Mouse (Mus musculus) megakaryocyte-erythroid progenitor cell, adult 5-6 weeks (primary cell): ENCODE results near the gene Tmem91. TPM values are rescaled to one million over a fixed set of nuclear protein-coding genes. Genes with fewer than 3 reads are reported as not detected.
"Not testable (repeated sequence)": the region's sequence is repeated elsewhere in the genome, so short reads cannot be mapped to it uniquely, and the experiment has no call there.

ENCODE experiments used
- ATAC-seq: replicated peaks from 2 replicates; pipeline ENCODE4 v1.8.0; 2016; ENCODE audit warnings: mild to moderate bottlenecking, inconsistent platforms; ENCODE audit not compliant: severe bottlenecking, poor library complexity, low FRiP score, low TSS enrichment
- total RNA-seq, 2 experiments: library from RNA; stranded (forward) in 1 of 2; stranded (reverse) in 1 of 2; fragments of 200-1000, 215-1000 nt in 1 of 2; fragments of >200 nt in 1 of 2; fragmentation: Nextera tagmentation in 1 of 2; gene quantifications; 2 replicates each; pipeline ENCODE4 v1.2.3; 2014 to 2017

Tmem91 gene
- total RNA-seq (2014; fragmentation: Nextera tagmentation), result 2.2 TPM in 1 of 2 replicates, not detected in the other
- total RNA-seq (2017), result not detected in 2 replicates

DNA sequence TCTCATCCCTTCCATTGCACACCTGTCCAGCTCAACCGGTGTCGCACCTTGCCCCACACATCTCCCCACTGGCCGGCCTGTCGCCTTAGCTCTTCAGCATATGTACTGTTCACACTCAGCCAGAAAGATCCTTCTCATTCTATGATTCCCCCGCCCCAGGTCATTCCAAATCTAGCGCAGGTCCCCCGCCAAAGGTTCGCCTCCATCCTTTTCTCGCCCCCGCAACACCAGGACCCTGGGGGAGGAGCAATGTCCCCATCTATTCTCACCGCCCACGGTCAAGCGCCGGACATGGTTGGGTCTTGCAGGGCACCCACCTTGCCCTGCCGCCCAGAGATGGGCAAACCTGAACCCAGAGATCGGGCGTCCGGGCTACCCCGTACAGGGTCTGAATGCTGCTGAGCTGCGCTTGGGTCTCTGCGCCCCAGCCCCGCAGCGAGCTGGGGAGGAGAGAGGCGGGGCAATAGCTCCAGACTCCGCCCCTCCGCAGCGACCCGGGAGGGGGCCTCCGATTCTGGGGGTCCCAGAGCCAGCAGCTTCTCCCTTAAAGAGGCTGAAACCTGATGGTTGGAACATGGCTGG, at the start of gene Tmem91:
TSS of gene Tmem91 (minus strand) at position 448 of the 582 bp plus-strand sequence.
- peak; percentile 46; the same call in 1 of the 2 replicates for ATAC-seq

DNA sequence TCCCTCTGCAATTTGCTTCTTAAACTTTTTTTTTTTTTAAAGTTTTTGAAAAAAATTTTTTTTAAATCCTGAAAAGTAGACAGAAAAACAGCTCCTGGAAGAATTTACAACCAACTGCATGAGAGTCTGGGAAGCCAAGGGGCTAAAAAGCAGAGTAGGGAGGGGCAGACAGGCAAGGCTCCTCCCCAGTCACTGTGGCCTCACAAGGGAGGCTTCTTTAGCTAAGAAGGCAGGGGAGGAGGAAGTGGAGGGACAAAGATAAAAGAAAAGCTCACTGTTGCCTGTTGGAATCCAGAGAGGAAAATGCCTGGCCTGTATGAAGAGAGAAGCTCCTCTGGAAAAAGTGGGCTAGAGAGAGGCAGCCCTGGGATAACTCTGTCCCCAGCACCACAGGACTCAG, 46.8 kb upstream of the Tmem91 start:
- ATAC-seq, result not testable (repeated sequence)

DNA sequence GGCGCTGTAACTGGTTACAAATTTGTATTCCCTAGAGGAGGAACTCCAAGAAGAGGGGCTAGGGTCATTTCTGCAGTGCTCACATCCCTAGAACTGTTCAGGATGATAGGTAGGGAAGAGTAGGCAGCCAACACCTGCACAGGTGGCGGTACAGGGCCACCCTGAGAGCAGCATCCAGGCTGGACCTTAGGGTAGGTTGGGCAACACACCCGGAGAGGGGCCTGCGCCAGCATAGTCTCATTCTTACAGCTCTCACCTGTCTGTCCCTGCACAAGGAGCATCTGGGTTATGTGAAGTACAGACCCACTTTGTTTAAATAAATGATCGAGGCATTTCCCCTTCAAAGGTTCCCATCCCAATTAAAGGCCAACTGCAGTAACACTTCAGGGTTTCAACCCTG, 45.8 kb upstream of the Tmem91 start:
- no peak for ATAC-seq

DNA sequence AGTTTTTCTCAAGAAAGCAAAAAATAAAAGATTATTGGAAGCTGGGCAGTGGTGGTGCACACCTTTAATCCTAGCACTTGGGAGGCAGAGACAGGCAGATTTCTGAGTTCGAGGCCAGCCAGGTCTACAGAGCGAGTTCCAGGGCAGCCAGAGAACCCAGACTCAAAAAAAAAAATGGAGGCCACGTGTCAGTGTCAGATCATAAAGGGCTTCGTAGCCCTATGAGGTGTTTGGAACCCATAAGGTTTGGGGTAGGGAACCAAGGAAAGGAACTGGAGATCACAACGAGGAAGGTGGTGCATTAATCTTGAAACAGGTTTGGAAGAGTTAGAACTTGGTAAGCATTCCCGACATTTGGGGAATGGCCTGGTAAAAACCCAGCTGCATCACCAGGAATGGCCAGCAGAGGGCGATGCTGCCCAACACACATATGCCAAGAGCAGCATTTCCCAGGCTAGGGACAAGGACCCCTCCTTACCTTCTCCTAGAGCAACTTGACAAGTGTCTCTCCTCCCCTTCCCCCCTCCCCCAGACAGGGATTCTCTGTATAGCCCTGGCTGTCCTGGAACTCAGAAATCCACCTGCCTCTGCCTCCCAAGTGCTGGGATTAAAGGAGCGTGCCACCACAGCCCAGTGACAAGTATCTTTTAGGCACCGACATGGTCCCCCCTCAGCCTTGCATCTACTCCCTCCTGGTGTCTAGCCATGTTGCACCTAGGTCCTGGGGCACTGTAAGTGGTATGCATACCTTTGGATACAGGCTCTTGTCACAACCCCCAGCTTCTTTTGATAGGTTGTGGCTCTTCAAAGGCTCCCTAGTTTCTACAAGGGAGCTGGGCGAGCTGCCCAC, 45.0 kb upstream of the Tmem91 start:
- ATAC-seq, result no peak

- peak; percentile 57 for ATAC-seq
These were observed 43.9 kb upstream of the Tmem91 start, which contains the start of gene Ccdc97 for GRCm38 (mm10) chr7:25718788-25719417. Gene Ccdc97 (minus strand): TSS chr7:25719088.

DNA sequence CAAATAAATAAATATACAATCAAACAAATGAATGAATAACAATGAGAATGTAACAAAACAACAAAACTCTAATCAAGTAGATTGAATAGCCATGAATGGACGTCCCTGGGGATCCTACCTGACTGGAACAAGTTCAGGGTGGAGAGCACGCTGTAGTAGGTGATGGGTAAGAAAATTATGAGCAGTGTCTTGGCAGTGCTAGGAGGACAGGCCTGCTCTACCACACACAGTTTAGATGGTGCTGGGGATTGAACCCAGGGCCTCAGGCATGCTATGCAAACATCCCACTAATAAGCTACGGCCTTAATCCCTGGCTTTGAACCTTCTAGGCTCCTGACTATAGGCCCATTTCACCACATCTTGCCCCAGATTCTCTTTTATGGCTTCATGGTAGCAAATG, 42.5 kb upstream of the Tmem91 start:
- ATAC-seq, result no peak

DNA sequence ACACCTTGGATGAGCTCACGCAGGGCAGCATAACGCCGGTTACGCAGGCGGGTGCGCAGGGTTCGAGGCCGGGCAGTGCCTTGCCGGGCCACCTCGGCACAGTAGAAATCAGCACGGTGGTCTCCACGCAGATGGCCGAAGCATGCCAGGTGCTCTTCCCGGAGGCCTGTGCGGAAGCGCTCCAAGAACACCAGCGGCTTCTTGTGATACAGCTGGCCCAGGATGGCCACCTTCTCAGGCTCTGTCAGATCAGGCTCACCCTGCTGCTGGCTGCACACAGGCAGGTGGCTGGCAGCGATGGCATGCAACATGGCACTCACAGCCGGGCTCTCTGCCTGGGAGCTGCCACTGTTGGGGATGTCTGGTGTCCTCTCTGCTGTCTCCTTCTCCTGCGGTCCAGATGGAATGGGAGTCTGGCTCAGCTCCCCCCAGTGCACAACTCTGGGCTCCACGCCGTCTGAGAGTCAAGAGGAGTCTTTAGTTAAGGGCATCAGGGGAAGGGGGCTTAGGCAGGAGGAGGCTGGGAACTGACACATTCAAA, 40.8 kb upstream of the Tmem91 start:
- no peak for ATAC-seq

- no peak for ATAC-seq
These were observed 39.6 kb upstream of the Tmem91 start for GRCm38 (mm10) chr7:25714581-25714980.

DNA sequence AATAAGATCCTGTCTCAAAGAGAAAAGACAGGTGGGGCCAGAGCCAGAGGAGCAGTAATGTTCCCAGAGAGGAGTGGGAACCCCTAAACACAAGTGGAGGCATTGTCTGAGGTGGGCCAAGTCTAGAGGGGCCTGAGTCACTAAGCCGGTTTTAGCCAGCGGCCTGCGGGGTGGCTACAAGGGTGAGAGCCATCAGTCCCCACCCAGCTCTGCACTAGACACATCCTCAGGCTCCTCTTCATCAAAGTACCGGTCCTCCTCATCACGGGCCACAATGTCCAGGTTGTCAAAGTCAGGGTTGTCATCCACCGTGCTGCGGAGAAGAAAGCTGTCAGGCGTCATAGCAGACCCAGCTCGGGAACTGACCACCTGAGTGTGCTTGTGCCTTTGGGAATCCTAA, 37.8 kb upstream of the Tmem91 start:
- ATAC-seq, result no peak

DNA sequence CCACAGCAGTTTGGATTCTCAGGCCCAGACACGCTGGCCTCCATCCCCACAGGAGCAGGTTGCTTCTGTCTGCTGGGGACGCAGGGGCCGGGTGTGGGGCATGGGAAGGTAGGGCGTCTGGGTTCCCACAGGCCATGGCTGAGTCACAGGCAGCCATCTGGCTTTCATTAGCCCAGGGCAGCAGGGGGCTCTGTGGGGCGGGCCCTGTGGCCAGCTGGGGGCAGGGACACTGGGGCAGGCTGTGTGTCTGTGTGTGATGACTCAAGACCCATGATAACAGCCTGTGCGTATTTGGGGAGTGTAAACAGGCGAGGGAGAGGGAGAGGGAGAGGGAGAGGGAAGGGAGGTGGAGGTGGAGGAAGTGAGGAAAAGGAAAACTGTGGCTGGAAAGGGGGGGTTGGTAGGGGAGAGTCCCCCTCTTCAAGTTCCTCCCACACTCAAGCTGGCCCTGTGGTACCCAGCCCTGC, 36.8 kb upstream of the Tmem91 start:
- ATAC-seq, result peak; percentile 42; the same call in 1 of the 2 replicates

DNA sequence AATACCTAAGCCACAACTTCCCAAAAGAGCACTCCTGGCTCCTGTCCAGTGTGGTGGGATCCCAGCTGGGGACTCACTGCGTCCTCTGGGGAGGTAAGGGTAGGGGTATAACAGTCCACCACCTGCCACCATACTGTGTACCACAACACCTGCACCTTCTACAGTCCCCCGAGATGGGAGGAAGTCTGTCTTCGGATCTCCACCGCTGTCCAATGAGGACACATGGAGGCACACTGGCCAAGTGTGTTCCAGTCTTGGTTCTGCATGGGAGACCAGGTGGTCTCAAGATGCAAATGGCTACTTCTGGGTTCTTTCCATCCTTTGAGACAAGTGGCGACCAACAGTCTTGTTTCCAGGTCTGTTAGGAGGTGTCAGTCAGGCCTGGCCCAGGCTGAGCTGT, 36.2 kb upstream of the Tmem91 start:
- no peak for ATAC-seq

- ATAC-seq, result no peak
These were observed 35.7 kb upstream of the Tmem91 start for GRCm38 (mm10) chr7:25710519-25711130.

DNA sequence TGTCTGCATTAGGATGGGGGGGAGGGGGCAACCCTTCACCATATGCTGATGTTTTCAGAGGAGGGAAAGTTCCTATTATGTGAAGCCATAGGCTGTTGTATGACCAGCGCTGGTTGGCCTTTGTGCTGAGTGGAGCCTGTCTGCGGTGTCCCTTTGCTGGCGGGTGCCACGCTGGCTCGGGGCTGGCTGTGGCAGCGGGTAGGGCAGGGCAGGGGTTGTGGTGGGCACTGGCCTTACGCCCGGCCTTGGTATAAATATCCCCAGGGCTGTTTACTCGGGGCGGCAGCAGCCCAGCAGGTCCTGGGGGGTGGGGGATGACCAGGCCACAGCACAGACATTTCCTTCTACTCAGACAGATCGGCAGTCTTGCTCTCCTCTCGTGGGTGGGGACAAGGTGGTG, 35.0 kb upstream of the Tmem91 start:
- peak; percentile 21 for ATAC-seq

- no peak for ATAC-seq
These were observed 32.8 kb upstream of the Tmem91 start for GRCm38 (mm10) chr7:25707581-25708292.

- ATAC-seq, result no peak
These were observed 31.7 kb upstream of the Tmem91 start for GRCm38 (mm10) chr7:25706578-25707170.

GRCm38 (mm10) chr7:25705801-25706251, 30.9 kb upstream of the Tmem91 start:
- ATAC-seq, result no peak

DNA sequence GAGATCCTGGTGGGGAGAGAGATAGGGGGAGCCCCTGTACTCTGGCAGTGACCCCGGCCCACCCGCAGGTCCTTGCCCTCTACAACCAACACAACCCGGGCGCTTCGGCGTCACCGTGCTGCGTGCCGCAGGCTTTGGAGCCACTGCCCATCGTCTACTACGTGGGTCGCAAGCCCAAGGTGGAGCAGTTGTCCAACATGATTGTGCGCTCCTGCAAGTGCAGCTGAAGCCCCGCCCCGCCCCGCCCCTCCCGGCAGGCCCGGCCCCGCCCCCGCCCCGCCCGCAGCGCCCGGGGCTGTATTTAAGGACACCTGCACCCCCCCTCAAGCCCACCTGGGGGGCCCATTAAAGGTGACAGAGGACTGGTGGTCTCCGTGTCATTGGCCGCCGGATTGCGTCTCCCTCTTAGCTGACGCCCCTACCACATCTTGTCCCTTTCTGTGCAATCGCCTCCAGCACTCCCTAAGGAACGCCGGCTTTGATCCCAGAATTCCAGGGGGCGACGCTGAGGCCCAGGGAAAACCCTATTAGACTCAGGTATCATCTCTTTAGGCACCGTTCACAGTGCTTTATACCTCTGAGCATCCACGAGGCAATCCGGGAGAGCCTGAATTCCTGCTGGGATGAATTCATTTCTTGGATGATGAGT, 29.9 kb upstream of the Tmem91 start:
- no peak for ATAC-seq
